31 mouse cellular contexts compared by ENCODE assay signal in the genomic region with DNA sequence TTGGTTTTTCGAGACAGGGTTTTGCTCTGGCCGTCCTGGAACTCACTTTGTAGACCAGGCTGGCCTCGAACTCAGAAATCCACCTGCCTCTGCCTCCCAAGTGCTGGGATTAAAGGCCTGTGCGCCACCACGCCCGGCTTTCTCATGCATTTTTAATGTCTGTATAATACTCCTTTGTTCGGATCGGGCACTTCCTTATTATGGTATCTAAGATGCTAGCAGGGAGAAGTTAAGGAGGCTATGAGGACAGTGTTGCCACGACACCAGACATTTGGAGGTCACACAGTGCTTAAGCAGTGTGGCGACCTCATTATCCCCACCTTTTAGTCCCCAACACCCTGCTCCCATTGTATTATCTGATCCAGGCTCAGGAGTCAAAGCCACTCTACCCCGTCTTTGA.
"Had no signal": no experiment of that assay in that cellular context is flagged by ENCODE, and none has a peak within 500 bp of the region (broad histone marks: within the 10 kb centered on the region; RNA-seq: fewer than 3 reads in every experiment).

No protein-coding gene starts in this region.

- H3K4me3 ChIP-seq: heart, embryonic 12.5 days; heart, embryonic 13.5 days; heart, embryonic 15.5 days; hindbrain, embryonic 10.5 days; hindbrain, embryonic 12.5 days; hindbrain, embryonic 13.5 days; hindbrain, embryonic 15.5 days; kidney, embryonic 15.5 days; layer of hippocampus, adult 2 months; left cerebral cortex, adult 2 months had no signal

- H3K4me1 ChIP-seq: hindbrain, embryonic 12.5 days; hindbrain, embryonic 13.5 days; hindbrain, embryonic 15.5 days had no signal

- ATAC-seq: hindbrain, embryonic 16.5 days; hindbrain, postnatal 0 days; inflammation-experienced regulatory T-cells, adult 6 months; intestine, embryonic 16.5 days; intestine, postnatal 0 days had no signal

- H3K27ac ChIP-seq: heart, embryonic 13.5 days; heart, embryonic 15.5 days; hindbrain, embryonic 10.5 days; hindbrain, embryonic 12.5 days; hindbrain, embryonic 13.5 days; hindbrain, embryonic 14.5 days; hindbrain, embryonic 15.5 days; hindbrain, postnatal 0 days; kidney, embryonic 15.5 days; kidney, postnatal 0 days; layer of hippocampus, adult 2 months; left cerebral cortex, adult 2 months had no signal

- DNase-seq: heart, postnatal 10 days; heart, postnatal 14 days; heart, postnatal 36 days; kidney, adult 18-20 months; kidney, adult 2 months; kidney, adult 8-10 months; kidney, adult 9 months; kidney, postnatal 10 days; kidney, postnatal 14 days; kidney, postnatal 25 days; kidney, postnatal 4 days; layer of hippocampus, adult 9-11 months; layer of hippocampus, postnatal 36 days had no signal

- H3K9ac ChIP-seq: heart, embryonic 12.5 days; heart, embryonic 13.5 days; heart, embryonic 15.5 days; hindbrain, embryonic 12.5 days; hindbrain, embryonic 13.5 days; hindbrain, embryonic 14.5 days; hindbrain, embryonic 15.5 days; kidney, embryonic 15.5 days had no signal

- H3K27me3 ChIP-seq: heart, embryonic 12.5 days; heart, embryonic 13.5 days; heart, embryonic 15.5 days; hindbrain, embryonic 12.5 days; hindbrain, embryonic 13.5 days; hindbrain, embryonic 15.5 days; kidney, embryonic 15.5 days had no signal

- H3K36me3 ChIP-seq: hindbrain, embryonic 15.5 days had no signal

- H3K4me2 ChIP-seq: heart, embryonic 11.5 days; heart, embryonic 12.5 days; heart, embryonic 13.5 days; heart, embryonic 15.5 days; hindbrain, embryonic 12.5 days; hindbrain, embryonic 13.5 days; hindbrain, embryonic 14.5 days; hindbrain, embryonic 15.5 days; kidney, embryonic 15.5 days had no signal

- H3K9me3 ChIP-seq: heart, embryonic 12.5 days; heart, embryonic 13.5 days; heart, embryonic 15.5 days; hindbrain, embryonic 10.5 days; hindbrain, embryonic 12.5 days; hindbrain, embryonic 13.5 days; hindbrain, embryonic 15.5 days; kidney, embryonic 15.5 days had no signal
